Comparison of ENCODE assay signal across 9 mouse cellular contexts in the genomic region with DNA sequence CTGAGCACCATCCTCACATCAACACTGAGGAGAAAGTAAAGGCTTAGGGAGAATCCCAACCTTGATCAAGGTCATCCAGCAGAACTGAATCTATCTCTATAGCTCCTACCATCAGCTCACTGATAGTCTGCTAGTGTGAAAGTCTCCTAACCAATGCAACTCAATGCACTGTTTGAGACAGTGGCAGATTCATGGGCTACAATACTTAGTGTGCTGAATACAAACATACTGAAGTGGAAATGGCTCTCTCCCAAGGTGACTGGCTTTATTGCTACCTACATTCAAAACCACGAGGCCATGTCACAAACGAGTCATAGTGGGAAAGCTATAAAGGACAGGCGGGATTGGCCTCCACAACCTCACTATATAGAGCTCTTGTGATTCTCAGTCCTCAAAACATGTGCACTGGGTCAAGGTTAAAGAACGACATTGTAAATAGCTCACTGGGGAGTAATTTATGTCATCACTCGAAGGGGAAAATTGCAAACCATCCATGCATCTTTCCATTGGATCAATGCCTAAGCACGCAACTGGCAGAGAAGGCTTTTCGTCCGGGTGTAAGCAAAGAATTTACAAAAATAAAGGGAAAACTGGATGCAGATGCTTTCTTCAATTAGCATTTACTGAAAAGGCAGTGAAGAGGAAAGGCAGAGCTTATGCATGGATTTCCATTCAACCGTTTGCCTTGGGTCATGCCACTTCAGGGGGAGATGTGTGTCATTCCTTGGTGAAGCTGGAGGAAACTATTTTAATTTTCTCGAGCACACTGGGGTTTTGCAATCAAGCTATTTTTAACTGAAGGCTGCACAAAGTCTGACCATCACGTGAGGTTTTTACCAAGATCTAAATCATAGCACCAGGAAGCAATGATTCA.
DNase-seq lines count a peak whose midpoint lies in the region; ATAC-seq lines count a peak whose summit lies in the region.
"Had no signal": no experiment of that assay in that cellular context is flagged by ENCODE, and none has a peak within 500 bp of the region (broad histone marks: within the 10 kb centered on the region; RNA-seq: fewer than 3 reads in every experiment).

No protein-coding gene starts in this region.

- ATAC-seq in limb, embryonic 13.5 days (ENCODE audit: low FRiP score, low read depth) = peak; percentile 27; the same call in 1 of the 2 replicates
- peak; percentile 44; the same call in 1 of the 2 replicates for ATAC-seq in embryonic facial prominence, embryonic 15.5 days (ENCODE audit: insufficient number of reproducible peaks, low FRiP score, low TSS enrichment, low read depth)
- ATAC-seq in midbrain, embryonic 14.5 days (ENCODE audit: low FRiP score, low TSS enrichment) = no peak

- WGBS in limb, embryonic 13.5 days = 31% methylated on average over 11 of the region's 11 CpGs
- WGBS in limb, embryonic 10.5 days = 52% methylated on average over 11 of the region's 11 CpGs
- 29% methylated on average over 11 of the region's 11 CpGs for WGBS in embryonic facial prominence, embryonic 15.5 days
- WGBS in midbrain, embryonic 14.5 days = 65% methylated on average over 11 of the region's 11 CpGs

- no peak overlapping the region for H3K27ac ChIP-seq in limb, embryonic 13.5 days
- H3K27ac ChIP-seq in limb, embryonic 10.5 days = no peak overlapping the region
- H3K27ac ChIP-seq in embryonic facial prominence, embryonic 15.5 days (replicated peaks) = peak overlapping the region; percentile 73
- H3K27ac ChIP-seq in midbrain, embryonic 14.5 days (replicated peaks; ENCODE audit: low read depth, low read length) = 0 out of 2 replicates have a peak overlapping the region, but pooled peaks have one; percentile 6

- peaks cover 6% of the 10 kb centered on the region; the same call in 1 of the 2 replicates for H3K27me3 ChIP-seq in limb, embryonic 13.5 days
- peaks cover 7% of the 10 kb centered on the region; the same call in 1 of the 2 replicates for H3K27me3 ChIP-seq in limb, embryonic 10.5 days (ENCODE audit: low read depth, poor library complexity, severe bottlenecking)
- 0 out of 2 replicates have a peak, but pooled peaks cover 9% of the 10 kb centered on the region for H3K27me3 ChIP-seq in embryonic facial prominence, embryonic 15.5 days
- no peaks in the 10 kb centered on the region for H3K27me3 ChIP-seq in midbrain, embryonic 14.5 days (ENCODE audit: control insufficient read depth, insufficient read depth, low read length)

- intact Hi-C loops in left cerebral cortex, postnatal 14 days (cut with DNase I) = no loop called here

- peak; percentile 22 for DNase-seq in embryo, embryonic 10.5 days (ENCODE audit: low spot score)
- no peak for DNase-seq in embryo, embryonic 9.5 days (ENCODE audit: extremely low spot score)
- no peak for DNase-seq in limb, embryonic 10.5 days (ENCODE audit: low spot score)
- no peak for DNase-seq in midbrain, embryonic 14.5 days
- no peak for DNase-seq in left cerebral cortex, adult 11 months (ENCODE audit: low spot score)
- DNase-seq in left cerebral cortex, postnatal 14 days (ENCODE audit: low spot score in 2 of 2) = no peak
- DNase-seq: cerebellum, adult 9-11 months had no signal

- H3K4me3 ChIP-seq in limb, embryonic 13.5 days = no peak overlapping the region
- no peak overlapping the region for H3K4me3 ChIP-seq in limb, embryonic 10.5 days
- H3K4me3 ChIP-seq in embryonic facial prominence, embryonic 15.5 days (replicated peaks) = no peak overlapping the region
- no peak overlapping the region for H3K4me3 ChIP-seq in midbrain, embryonic 14.5 days (replicated peaks; ENCODE audit: low read depth, low read length)

- no peaks in the 10 kb centered on the region for H3K9me3 ChIP-seq in limb, embryonic 13.5 days
- no peaks in the 10 kb centered on the region for H3K9me3 ChIP-seq in limb, embryonic 10.5 days (replicated peaks)
- H3K9me3 ChIP-seq in embryonic facial prominence, embryonic 15.5 days (replicated peaks) = no peaks in the 10 kb centered on the region
- H3K9me3 ChIP-seq in midbrain, embryonic 14.5 days (ENCODE audit: control insufficient read depth, low read length) = no peaks in the 10 kb centered on the region

- H3K4me2 ChIP-seq in limb, embryonic 13.5 days (replicated peaks) = no peak overlapping the region
- no peak overlapping the region for H3K4me2 ChIP-seq in embryonic facial prominence, embryonic 15.5 days (replicated peaks)
- no peak overlapping the region for H3K4me2 ChIP-seq in midbrain, embryonic 14.5 days (ENCODE audit: low read length)

- H3K4me1 ChIP-seq in limb, embryonic 13.5 days = peaks cover 40% of the 10 kb centered on the region
- H3K4me1 ChIP-seq in limb, embryonic 10.5 days = peaks cover 20% of the 10 kb centered on the region
- peaks cover 37% of the 10 kb centered on the region for H3K4me1 ChIP-seq in embryonic facial prominence, embryonic 15.5 days
- peaks cover 10% of the 10 kb centered on the region for H3K4me1 ChIP-seq in midbrain, embryonic 14.5 days (ENCODE audit: control insufficient read depth, insufficient read depth, low read length)

- peaks cover 9% of the 10 kb centered on the region for H3K36me3 ChIP-seq in limb, embryonic 13.5 days
- peaks cover 13% of the 10 kb centered on the region; the same call in 1 of the 2 replicates for H3K36me3 ChIP-seq in limb, embryonic 10.5 days
- H3K36me3 ChIP-seq in embryonic facial prominence, embryonic 15.5 days = no peaks in the 10 kb centered on the region
- H3K36me3 ChIP-seq in midbrain, embryonic 14.5 days (ENCODE audit: control insufficient read depth, insufficient read depth, low read length) = peaks cover 14% of the 10 kb centered on the region

- H3K9ac ChIP-seq in limb, embryonic 13.5 days = no peak overlapping the region
- no peak overlapping the region for H3K9ac ChIP-seq in embryonic facial prominence, embryonic 15.5 days
- no peak overlapping the region for H3K9ac ChIP-seq in midbrain, embryonic 14.5 days (replicated peaks; ENCODE audit: low read length)

Comparison
In these comparisons a context has a peak if more than half of its experiments do, and no peak if none do; other contexts are left out.
1. H3K27ac ChIP-seq: peak in embryonic facial prominence, embryonic 15.5 days (single experiment) and midbrain, embryonic 14.5 days (single experiment); none in limb, embryonic 13.5 days (single experiment) and limb, embryonic 10.5 days (single experiment).